Mouse (Mus musculus): ENCODE measurements around the gene Tbc1d10c.
A peak's percentile ranks its signal among the peaks of the same experiment; 100 is the strongest.

The Tbc1d10c gene

DNA sequence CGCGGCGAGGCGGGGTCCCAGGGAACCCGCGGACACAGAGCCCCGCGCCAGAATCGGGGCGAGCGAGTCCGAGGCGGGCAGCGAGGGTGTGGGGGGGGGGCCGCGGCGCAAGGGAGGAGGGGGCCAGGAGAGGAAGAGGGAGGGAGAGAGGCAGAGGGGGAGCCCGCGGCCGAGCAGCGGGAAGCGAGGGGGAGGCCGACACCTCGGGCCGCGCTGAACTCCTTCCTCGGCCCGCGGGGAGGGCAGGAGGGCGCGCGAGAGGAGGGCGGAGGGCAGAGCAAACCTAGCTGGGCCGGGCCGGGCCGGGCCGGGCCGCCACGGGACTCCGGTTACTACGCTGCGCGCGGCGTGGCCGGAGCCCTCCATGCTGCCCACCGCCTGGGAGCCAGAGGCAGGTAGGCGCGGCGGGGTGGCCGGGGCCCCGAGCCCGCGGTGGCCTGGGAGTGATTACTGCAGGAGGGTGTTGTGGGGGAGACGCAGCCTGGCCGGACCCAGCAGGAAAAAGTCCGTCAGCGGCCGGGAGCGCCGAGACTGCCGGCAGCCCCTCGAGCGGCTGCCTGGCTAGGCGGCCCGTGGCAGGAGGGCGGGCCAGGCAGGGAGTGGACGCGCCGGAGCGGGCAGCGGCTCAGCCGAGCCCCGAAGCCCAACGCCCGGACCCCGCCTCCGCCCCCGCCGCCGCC is 23.8 kb upstream of the Tbc1d10c start:
- no peak for DNase-seq

DNA sequence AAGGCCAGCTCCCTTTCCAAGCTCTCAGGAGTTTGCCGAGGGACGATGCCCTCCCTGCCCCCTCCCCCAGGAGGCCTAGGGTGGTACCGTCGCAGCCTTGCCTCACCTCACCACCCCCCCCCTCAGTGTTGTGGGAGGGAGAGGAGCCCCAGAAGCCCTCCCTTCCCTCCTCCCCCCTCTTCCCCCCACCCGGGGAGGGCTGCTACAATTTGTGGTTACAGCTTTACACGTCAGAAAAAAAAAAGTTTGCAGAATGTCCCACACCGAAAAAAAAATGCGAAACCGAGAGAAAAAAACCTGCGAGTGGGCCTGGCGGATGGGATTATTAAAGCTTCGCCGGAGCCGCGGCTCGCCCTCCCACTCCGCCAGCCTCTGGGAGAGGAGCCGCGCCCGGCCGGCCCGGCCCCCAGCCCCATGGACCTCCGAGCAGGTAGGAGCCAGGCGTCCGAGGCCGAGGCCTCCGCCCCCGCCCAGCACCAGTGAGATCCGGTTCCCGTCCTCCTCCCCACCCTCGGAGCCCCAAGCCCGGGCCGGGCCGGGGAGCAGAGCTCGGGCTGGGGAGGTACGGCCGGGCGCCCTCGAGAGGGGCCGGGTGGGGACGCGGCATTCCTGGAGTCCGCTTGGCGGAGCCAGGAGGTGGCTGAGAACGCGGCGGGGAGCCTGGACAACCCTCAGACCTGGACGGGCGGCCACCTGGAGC is 23.1 kb upstream of the Tbc1d10c start, which contains the start of the genes Clcf1 and AC109138.7:
TSS of gene Clcf1 (plus strand) at position 168 of the 700 bp plus-strand sequence.
TSS of gene AC109138.7 (plus strand) at position 287 of the 700 bp plus-strand sequence.
- no peak for DNase-seq

DNA sequence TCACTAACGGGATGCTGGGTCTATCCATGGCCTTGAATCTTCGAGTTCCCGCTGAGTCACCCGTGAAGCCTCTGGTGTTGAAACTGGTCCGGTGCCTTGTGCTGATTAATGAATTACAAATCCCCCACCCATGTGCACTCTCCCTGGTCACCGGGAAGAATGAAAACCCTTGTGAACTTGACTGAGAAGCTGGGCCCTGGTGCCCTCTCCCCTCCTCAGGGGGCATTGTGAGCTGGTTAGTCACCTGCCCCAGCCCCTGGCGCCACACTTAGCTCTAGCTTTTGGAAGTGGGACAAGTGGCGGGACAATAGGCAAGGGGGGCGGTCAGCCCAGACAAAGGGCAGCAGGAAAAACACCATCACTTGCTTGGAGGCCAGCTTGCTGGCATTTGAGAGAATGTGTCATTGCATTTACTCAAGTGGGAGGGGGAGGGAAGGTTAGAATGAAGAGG is 22.5 kb upstream of the Tbc1d10c start:
- DNase-seq = peak; percentile 79

DNA sequence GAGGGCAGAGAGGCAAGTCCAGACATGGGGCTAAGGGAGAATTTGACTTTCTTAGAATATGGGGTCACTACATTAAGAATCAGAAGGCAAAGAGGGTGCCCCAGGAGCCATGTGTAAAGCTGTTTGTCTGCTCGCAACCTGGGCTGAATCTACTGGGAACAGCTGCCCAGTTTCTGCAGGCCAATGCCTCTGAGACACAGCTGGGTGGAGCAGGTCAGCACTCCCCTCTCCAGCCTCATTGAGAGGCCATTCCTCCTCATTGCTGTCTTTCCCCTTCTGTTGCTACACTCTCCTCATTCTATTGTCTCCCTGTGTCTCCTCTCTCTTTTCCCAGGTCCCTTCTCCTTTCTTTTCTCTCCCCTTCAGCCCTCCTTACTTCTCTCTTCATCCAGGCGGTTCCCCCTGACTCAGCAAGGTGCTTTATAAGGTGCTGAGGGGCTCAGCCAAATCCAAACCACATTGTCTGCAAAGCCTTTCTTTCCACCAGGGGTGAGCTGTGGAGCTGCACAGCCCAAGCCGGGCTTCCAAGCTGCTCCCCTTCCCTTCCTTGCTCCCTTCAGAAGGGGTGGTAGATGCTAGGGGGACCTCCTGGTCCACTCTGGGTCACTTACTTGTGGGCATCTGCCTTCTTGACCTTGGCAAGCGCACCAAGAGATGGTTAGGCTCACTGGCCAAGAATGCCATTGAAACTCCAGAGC is 21.0 kb upstream of the Tbc1d10c start:
- no peak for DNase-seq

DNA sequence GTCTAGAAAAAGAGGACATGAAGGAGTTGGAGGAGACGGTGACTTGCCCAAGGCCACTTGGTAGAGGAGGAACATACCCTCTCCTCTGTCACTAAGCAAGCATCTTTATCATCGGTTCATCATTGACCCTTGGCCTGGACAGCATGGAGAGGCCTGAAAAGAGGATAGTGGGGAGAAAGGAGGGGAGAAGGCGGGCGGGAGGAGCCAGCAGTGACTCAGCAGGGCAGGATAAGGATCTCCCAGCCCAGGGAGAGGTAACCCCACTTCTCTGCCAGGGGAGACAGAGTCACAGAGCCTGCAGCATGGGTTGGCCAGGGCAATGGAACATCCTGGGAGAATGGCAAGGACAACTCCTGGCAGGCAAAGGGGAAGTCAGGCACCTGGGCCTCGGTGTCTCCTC is 17.5 kb upstream of the Tbc1d10c start:
- no peak for DNase-seq

DNA sequence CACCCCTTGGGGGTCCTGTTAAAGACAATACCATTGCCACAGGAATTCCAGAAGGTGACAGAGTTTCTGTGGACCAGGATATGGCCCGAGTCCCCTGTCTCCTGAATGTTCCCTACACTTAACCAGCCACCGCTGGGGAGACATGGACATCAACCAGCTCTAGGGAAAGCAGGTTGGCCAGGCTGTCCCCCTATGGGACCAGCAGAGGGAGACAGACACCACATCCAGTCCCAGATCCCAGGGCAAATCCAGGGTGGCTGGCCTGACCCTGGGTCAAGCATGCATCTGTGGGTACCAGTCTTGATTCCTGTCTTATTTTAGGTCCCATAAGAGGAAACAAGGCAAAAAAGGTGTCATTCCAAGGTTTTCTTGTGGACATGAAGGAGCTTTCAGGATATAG is 15.9 kb upstream of the Tbc1d10c start:
- DNase-seq = peak; percentile 89

DNA sequence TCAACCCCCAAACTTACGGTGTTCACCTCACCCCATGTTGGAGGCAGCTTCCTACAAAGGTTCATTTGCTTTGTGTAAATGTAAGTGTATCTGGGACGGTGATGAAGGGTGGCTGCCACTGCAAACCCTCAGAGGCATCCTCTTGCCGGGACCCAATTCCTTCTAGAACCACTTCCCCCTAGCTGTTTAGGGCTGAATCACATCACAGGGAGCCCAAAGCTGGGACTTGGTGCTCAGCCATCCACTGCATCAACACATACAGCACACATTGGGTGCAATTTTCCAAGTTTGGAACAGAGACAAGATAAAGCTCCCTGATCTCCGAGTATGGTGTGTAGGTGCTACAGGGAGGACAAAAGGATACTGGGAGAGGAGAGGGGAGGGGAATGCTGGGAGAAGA is 13.8 kb upstream of the Tbc1d10c start:
- DNase-seq = no peak

DNA sequence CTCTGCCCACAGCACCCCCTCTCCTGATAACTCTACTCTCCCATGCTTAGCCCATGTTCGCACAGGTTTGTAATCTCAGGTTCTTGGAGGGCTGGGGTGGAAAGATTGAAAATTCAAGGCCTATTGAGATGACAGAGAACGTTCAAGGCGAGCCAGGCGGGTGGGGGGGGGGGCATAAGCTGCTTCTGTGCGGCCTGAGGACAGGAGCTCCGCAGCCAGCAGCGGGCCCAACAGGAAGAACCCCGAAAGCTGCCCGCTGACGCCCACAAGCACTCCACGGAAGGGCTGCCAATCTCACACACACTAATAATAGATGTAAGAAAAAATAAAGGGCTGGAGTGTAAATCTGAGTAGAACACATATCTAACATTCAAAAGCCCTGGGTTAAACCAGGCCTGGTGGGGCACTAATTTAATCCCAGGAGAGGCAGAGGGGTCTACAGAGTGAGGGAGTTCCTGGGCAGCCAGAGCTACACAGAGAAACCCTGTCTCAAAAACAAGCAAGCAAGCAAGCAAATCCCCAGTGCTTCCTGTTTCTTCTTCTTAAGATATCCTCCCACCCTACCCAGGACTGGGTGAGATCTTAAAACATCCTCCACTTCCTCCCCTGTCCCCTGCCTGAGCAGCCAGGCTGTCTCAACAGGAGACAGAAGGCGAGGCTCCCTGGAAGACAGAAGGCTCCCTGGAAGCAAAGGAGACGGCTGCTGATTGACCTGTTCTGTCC is 12.7 kb upstream of the Tbc1d10c start:
- no peak for DNase-seq

DNA sequence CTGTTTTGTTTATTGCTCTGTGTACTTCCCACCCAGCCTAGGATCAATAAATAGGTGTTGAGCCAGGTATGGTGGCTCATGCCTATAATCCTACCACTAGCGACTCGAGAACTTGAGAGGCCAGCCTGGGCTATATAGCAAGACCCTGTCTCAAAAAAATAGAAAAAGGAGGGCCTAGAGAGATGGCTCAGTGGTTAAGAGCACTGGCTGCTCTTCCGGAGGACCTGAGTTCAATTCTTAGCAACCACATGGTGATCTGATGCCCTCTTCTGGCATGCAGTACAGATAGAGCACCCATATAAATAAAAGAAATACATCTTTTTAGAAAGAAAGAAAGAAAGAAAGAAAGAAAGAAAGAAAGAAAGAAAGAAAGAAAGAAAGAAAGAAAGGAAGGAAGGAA is 12.1 kb upstream of the Tbc1d10c start:
- DNase-seq = no peak

DNA sequence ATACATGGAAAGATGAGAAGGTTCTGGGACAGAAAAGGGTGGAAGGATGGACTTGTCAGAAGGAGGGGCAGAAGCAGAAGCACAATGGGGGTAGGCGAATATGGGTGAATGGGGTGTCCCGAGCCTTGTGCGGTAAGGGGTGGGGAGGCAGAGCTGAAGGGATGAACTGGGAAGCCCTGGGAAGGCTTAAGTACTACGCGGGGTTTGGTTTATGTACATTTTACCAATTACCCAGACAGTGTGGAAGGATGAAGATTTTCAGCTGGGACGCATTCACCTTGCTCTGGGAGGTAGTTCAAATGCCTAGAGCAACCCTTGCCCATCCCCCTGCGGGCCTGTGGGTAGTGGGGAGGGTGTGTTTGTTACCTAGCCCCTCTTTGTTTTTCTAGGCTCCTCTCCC is 11.1 kb upstream of the Tbc1d10c start:
- DNase-seq = no peak

DNA sequence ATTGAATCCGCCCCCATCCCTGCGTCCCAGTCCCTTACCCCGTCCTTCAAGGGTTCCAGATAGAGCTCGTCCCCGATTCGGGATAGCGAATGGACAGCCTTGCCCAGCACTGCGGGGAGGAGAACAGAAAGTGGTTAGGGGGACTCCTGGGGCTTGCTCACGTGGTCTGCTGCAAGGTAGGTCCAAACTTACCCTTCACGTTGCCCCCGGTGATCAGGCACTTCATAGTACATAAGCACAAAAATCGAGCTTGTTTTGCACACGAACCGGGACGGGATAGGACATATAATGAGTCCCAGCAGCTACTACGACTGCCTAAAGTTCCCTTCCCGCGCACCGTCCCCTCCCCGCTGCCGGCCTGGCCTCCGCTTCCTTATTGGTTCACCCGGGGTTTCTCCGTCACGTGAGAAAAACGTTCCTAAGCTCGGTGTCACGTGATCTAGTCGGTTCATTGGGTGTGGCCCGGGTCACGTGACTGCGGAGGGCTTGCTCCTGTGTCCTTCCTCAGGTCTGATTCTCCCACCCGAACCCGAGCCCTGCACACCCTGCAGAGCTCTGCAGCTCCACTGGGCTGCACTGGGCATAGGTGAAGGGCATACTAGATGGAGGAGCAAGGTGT is 10.3 kb upstream of the Tbc1d10c start, which contains the start of gene Rad9a:
TSS of gene Rad9a (minus strand) at position 372 of the 619 bp plus-strand sequence.
- DNase-seq = peak; percentile 98

DNA sequence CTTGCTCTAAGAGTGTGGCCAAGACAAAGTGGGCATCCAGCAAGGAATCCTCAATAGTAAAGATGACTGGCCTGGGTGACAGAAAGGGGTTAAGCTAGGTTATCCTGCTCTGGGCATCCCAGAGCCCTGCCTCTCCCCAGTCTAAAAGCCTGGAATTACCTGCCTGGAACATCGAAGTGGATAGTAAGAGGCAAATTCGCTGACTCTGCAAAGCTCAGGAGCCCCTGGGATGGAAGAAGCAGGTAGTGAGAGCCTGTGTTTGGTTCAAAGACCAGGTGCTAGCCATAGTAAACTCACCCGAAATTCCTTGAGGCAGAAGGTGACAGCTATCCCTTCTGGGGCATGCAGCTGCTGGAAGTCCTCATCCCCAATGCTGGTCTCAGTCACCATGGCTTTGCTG is 6.1 kb upstream of the Tbc1d10c start:
- no peak for DNase-seq

DNA sequence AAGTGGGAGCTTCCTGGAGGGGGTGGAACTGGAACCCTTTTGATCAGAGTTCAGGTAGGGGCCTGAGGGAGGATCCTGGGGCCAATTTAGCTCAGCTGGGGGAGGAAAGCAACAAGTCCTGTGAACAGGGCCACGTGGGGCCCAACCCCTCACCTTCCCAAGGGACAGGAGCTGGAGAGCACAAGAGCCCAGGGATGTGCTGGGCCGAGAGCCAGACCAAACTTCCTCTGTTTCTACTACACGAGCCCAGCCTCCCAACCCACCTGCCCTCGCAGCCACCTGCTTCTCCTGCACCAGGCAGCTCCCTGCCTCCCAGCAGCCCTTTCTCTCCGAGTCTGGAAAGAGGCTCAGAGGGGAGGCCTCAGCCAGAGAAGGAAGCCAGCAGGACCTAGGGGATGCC is 5.5 kb upstream of the Tbc1d10c start:
- DNase-seq = no peak

DNA sequence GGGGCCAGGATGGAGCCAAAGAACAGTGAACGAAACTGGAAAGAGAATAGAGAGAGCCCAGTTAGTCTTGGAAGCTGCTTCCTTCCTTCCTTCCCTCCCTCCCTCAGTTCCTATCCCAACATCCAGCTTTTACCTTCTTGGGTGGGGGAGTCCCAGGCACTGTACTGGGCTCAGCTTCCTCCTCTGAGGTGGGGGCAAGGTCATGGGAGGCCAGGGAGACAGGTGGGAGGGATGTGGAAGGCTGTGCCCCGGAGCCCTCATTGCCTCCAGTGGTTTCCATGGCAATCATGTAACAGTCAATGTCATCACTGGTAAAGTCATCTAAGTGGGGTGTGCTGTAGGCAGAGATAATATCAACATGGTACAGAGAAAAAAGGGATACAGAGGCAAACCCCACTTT is 5.0 kb upstream of the Tbc1d10c start:
- no peak for DNase-seq

DNA sequence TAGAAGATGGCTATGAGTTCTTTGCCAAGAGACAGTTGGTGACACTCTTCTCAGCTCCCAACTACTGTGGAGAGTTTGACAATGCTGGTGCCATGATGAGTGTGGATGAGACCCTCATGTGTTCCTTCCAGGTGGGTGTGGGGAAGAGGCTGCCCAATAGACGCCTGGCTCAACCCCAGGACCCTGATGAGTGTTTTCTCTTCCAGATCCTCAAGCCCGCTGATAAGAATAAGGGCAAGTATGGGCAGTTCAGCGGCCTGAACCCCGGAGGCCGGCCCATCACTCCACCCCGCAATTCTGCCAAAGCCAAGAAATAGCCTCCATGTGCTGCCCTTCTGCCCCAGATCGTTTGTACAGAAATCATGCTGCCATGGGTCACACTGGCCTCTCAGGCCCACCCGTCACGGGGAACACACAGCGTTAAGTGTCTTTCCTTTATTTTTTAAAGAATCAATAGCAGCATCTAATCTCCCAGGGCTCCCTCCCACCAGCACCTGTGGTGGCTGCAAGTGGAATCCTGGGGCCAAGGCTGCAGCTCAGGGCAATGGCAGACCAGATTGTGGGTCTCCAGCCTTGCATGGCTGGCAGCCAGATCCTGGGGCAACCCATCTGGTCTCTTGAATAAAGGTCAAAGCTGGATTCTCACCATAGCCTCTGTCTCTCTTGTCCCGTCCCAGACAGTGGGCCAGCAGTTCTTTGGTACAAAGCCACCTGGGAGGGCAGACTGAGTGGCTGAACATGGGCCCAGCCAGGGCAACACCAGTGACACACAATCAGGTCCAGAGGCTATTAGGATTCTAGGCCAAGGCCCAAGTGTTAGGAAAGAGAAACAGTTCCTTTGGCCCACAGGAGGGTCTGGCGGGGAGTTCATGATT is 3.9 kb upstream of the Tbc1d10c start:
- DNase-seq = no peak

DNA sequence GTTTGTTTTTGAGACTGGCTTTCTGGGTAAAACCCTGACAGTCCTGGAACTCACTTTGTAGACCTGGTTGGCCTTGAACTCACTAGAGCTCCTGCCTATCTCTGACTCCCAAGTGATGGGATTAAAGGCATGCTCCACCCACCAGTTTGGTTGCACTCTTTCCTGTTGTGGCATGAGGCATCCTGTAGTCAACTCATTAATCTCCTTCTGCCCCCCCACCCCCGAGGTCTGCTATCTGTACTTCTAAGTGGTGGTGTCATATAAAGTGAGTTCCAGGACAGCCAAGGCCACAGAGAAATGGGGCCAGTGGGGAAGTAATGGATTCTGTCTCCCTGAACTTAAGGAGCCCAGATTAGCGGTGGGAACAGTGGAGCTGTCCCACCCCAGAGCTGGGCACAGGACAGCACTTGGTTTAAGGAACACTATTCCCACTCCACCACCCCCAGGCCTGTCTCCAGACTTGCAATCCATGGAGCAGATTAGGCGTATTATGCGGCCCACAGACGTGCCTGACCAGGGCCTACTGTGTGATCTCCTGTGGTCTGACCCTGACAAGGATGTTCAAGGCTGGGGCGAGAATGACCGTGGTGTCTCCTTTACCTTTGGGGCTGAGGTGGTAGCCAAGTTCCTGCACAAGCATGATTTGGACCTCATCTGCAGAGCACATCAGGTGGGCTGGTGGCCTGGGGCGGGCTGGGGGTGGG is 3.1 kb upstream of the Tbc1d10c start:
- no peak for DNase-seq

DNA sequence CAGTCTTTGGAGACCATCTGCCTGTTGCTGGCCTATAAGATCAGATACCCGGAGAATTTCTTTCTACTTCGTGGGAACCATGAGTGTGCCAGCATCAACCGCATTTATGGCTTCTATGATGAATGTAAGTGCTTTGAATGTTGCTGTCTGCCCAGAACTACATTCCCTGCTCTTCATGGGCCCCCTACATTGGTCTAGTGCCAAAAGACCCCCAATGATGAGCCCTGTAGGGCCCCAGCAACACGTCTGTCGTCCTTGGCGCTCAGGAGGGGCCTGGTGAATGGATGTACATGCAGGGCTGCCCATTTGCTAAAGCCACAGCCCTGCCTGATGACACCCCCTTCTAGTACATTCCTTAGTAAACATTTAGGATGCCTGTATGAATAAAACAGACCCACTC is 2.0 kb upstream of the Tbc1d10c start:
- DNase-seq = no peak

DNA sequence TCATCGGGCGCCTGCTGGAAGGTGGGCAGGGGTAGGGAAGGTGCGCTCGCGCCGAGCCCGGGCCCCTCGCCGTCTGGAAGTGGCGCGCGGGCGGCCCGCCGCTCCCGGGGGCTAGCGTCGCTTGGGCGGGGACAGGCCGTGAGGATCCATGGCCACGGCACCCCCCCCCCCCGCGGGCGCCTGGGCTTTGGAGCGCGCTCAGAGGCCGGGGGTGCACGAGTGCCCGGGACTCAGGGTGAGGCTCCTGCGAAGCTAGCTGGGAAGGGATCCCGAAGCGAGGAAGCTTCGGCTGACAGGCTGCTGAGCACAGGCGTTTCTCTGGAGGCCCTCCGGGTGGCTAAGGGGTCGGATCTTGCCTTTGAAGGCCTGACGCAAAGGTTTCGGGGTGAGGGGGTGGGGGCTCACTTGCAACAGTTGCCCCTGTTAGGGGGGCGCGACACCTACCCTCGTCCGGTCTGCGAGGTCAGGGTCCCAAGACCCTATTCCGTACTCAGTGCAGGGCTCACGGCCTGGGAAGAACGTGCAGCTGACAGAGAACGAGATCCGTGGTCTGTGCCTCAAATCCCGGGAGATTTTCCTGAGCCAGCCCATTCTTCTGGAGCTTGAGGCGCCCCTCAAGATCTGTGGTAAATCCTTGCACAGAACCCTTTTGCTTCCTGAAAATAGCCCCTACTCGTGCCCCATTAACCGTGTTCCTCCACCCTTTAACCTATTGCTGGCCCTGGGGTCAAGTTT is 1.3 kb upstream of the Tbc1d10c start:
- DNase-seq = no peak

DNA sequence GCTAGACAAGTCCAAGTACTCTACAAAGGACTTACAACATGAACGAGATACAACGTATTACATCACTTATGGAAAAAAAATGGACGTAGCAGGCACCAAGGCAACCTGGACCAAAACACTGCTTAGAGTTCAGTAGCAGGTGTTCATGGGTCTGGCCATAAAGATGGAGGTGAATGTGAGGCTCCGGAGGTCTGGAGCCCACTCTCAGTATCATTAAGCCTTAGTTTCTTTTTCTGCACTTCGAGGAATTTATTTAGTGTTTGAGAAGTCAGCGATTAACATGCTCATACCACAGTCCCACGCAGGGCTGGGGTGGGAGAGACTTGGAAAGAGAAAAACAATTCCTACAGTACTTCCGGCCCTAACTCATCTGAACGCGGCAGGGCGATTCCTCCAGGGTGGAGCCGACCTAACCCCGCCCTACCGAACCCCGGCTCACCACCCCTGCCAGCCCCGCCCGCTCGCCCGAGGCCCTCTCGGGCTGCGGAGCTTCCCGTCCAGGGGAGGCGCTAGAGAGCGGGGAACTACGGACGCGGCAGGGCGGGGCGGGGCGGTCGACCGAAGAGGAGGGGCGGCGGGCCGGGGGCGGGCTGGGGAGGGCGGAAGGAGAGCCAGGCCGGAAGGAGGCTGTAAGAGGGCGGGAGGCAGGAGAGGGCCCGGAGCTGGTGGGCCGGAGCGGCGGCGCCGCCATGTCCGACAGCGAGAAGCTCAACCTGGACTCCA is 605 bp upstream of the Tbc1d10c start, which contains the start of gene Ppp1ca:
TSS of gene Ppp1ca (plus strand) at position 538 of the 723 bp plus-strand sequence.
- peak; percentile 93 for DNase-seq

Data from kidney, adult 9 months (tissue).